Mouse (Mus musculus): ENCODE measurements around the gene Syt1. TPM values are rescaled to one million over a fixed set of nuclear protein-coding genes. Genes with fewer than 3 reads are reported as not detected.

The Syt1 gene
- total and polyA plus RNA-seq, 3 experiments, result 0.01 to 0.11 TPM; not detected in 1

GRCm38 (mm10) chr10:108537641-108538040 lies 473.1 kb downstream of the Syt1 start:
- Histone ChIP-seq H3K4me3 (ENCODE audit: low read depth, low read length) (no peak overlapping the region), H3K9me3 (replicated peaks) (no peaks in the 10 kb centered on the region), H3K27me3 (ENCODE audit: insufficient read depth, low read length) (no peaks in the 10 kb centered on the region), H3K36me3 (replicated peaks) (no peaks in the 10 kb centered on the region), H3K4me1 (ENCODE audit: insufficient read depth, low read depth, low read length) (no peaks in the 10 kb centered on the region)
- DNase-seq (ENCODE audit: low spot score) (no peak), ATAC-seq (ENCODE audit: extremely low read depth, insufficient number of reproducible peaks, low FRiP score, poor library complexity, severe bottlenecking) (no peak)
- TF ChIP-seq POLR2AphosphoS5 (IDR thresholded peaks at IDR 0.05; ENCODE audit: insufficient replicate concordance, low read depth, low read length) (no peak), CTCF (IDR thresholded peaks at IDR 0.05; ENCODE audit: low read depth, low read length) (no peak), TAL1 (conservative IDR thresholded peaks at IDR 0.05; ENCODE audit: low read depth, low read length) (no peak), GATA2 (IDR thresholded peaks at IDR 0.05; ENCODE audit: borderline replicate concordance, low read depth, low read length) (no peak), GATA1 (IDR thresholded peaks at IDR 0.05; ENCODE audit: borderline replicate concordance, low read length) (no peak)

- H3K36me3 ChIP-seq (replicated peaks), result no peaks in the 10 kb centered on the region
- no peaks in the 10 kb centered on the region for H3K27me3 ChIP-seq (ENCODE audit: insufficient read depth, low read length)
- H3K4me1 ChIP-seq (ENCODE audit: insufficient read depth, low read depth, low read length), result no peaks in the 10 kb centered on the region
- ATAC-seq (ENCODE audit: extremely low read depth, insufficient number of reproducible peaks, low FRiP score, poor library complexity, severe bottlenecking) (no peak), DNase-seq (ENCODE audit: low spot score) (no peak)
- H3K4me3 ChIP-seq (ENCODE audit: low read depth, low read length), result no peak overlapping the region
- no peaks in the 10 kb centered on the region for H3K9me3 ChIP-seq (replicated peaks)
- TF ChIP-seq CTCF (IDR thresholded peaks at IDR 0.05; ENCODE audit: low read depth, low read length) (no peak), POLR2AphosphoS5 (IDR thresholded peaks at IDR 0.05; ENCODE audit: insufficient replicate concordance, low read depth, low read length) (no peak), TAL1 (conservative IDR thresholded peaks at IDR 0.05; ENCODE audit: low read depth, low read length) (no peak), GATA2 (IDR thresholded peaks at IDR 0.05; ENCODE audit: borderline replicate concordance, low read depth, low read length) (no peak), GATA1 (IDR thresholded peaks at IDR 0.05; ENCODE audit: borderline replicate concordance, low read length) (no peak)
Observed at GRCm38 (mm10) chr10:108535922-108536321, 474.9 kb downstream of the Syt1 start.

GRCm38 (mm10) chr10:108534112-108534511 lies 476.7 kb downstream of the Syt1 start:
- DNase-seq (ENCODE audit: low spot score), result no peak
- ATAC-seq (ENCODE audit: extremely low read depth, insufficient number of reproducible peaks, low FRiP score, poor library complexity, severe bottlenecking), result no peak
- Histone ChIP-seq H3K9me3 (replicated peaks) (no peaks in the 10 kb centered on the region), H3K4me1 (ENCODE audit: insufficient read depth, low read depth, low read length) (no peaks in the 10 kb centered on the region), H3K36me3 (replicated peaks) (no peaks in the 10 kb centered on the region), H3K4me3 (ENCODE audit: low read depth, low read length) (no peak overlapping the region), H3K27me3 (ENCODE audit: insufficient read depth, low read length) (no peaks in the 10 kb centered on the region)
- TF ChIP-seq POLR2AphosphoS5 (IDR thresholded peaks at IDR 0.05; ENCODE audit: insufficient replicate concordance, low read depth, low read length) (no peak), TAL1 (conservative IDR thresholded peaks at IDR 0.05; ENCODE audit: low read depth, low read length) (no peak), GATA2 (IDR thresholded peaks at IDR 0.05; ENCODE audit: borderline replicate concordance, low read depth, low read length) (no peak), GATA1 (IDR thresholded peaks at IDR 0.05; ENCODE audit: borderline replicate concordance, low read length) (no peak), CTCF (IDR thresholded peaks at IDR 0.05; ENCODE audit: low read depth, low read length) (no peak)

GRCm38 (mm10) chr10:108532916-108533315 lies 477.9 kb downstream of the Syt1 start:
- no peaks in the 10 kb centered on the region for H3K27me3 ChIP-seq (ENCODE audit: insufficient read depth, low read length)
- no peaks in the 10 kb centered on the region for H3K9me3 ChIP-seq (replicated peaks)
- ATAC-seq (ENCODE audit: extremely low read depth, insufficient number of reproducible peaks, low FRiP score, poor library complexity, severe bottlenecking) (no peak), DNase-seq (ENCODE audit: low spot score) (no peak)
- no peaks in the 10 kb centered on the region for H3K4me1 ChIP-seq (ENCODE audit: insufficient read depth, low read depth, low read length)
- no peaks in the 10 kb centered on the region for H3K36me3 ChIP-seq (replicated peaks)
- no peak for TF ChIP-seq CTCF (IDR thresholded peaks at IDR 0.05; ENCODE audit: low read depth, low read length)
- TF ChIP-seq GATA1 (IDR thresholded peaks at IDR 0.05; ENCODE audit: borderline replicate concordance, low read length), result no peak
- no peak for TF ChIP-seq TAL1 (conservative IDR thresholded peaks at IDR 0.05; ENCODE audit: low read depth, low read length)
- TF ChIP-seq GATA2 (IDR thresholded peaks at IDR 0.05; ENCODE audit: borderline replicate concordance, low read depth, low read length), result no peak
- no peak for TF ChIP-seq POLR2AphosphoS5 (IDR thresholded peaks at IDR 0.05; ENCODE audit: insufficient replicate concordance, low read depth, low read length)
- H3K4me3 ChIP-seq (ENCODE audit: low read depth, low read length), result no peak overlapping the region

GRCm38 (mm10) chr10:108532283-108532682 lies 478.5 kb downstream of the Syt1 start:
- TF ChIP-seq GATA1 (IDR thresholded peaks at IDR 0.05; ENCODE audit: borderline replicate concordance, low read length) (no peak), POLR2AphosphoS5 (IDR thresholded peaks at IDR 0.05; ENCODE audit: insufficient replicate concordance, low read depth, low read length) (no peak), TAL1 (conservative IDR thresholded peaks at IDR 0.05; ENCODE audit: low read depth, low read length) (no peak), GATA2 (IDR thresholded peaks at IDR 0.05; ENCODE audit: borderline replicate concordance, low read depth, low read length) (no peak), CTCF (IDR thresholded peaks at IDR 0.05; ENCODE audit: low read depth, low read length) (no peak)

GRCm38 (mm10) chr10:108531641-108532040 lies 479.1 kb downstream of the Syt1 start:
- no peaks in the 10 kb centered on the region for H3K27me3 ChIP-seq (ENCODE audit: insufficient read depth, low read length)
- no peaks in the 10 kb centered on the region for H3K36me3 ChIP-seq (replicated peaks)
- H3K4me3 ChIP-seq (ENCODE audit: low read depth, low read length), result no peak overlapping the region
- H3K9me3 ChIP-seq (replicated peaks), result no peaks in the 10 kb centered on the region
- H3K4me1 ChIP-seq (ENCODE audit: insufficient read depth, low read depth, low read length), result no peaks in the 10 kb centered on the region
- DNase-seq (ENCODE audit: low spot score), result no peak
- TF ChIP-seq TAL1 (conservative IDR thresholded peaks at IDR 0.05; ENCODE audit: low read depth, low read length) (no peak), GATA2 (IDR thresholded peaks at IDR 0.05; ENCODE audit: borderline replicate concordance, low read depth, low read length) (no peak), GATA1 (IDR thresholded peaks at IDR 0.05; ENCODE audit: borderline replicate concordance, low read length) (no peak), POLR2AphosphoS5 (IDR thresholded peaks at IDR 0.05; ENCODE audit: insufficient replicate concordance, low read depth, low read length) (no peak), CTCF (IDR thresholded peaks at IDR 0.05; ENCODE audit: low read depth, low read length) (no peak)
- no peak for ATAC-seq (ENCODE audit: extremely low read depth, insufficient number of reproducible peaks, low FRiP score, poor library complexity, severe bottlenecking)

More at GRCm38 (mm10) chr10:108532283-108532682, 478.5 kb downstream of the Syt1 start:
- Histone ChIP-seq H3K36me3 (replicated peaks) (no peaks in the 10 kb centered on the region), H3K27me3 (ENCODE audit: insufficient read depth, low read length) (no peaks in the 10 kb centered on the region), H3K9me3 (replicated peaks) (no peaks in the 10 kb centered on the region), H3K4me1 (ENCODE audit: insufficient read depth, low read depth, low read length) (no peaks in the 10 kb centered on the region), H3K4me3 (ENCODE audit: low read depth, low read length) (no peak overlapping the region)
- ATAC-seq (ENCODE audit: extremely low read depth, insufficient number of reproducible peaks, low FRiP score, poor library complexity, severe bottlenecking) (no peak), DNase-seq (ENCODE audit: low spot score) (no peak)

All from G1E (cell line).